Mouse (Mus musculus): Measurements from ENCODE around the gene Lig4.

The Lig4 gene

DNA sequence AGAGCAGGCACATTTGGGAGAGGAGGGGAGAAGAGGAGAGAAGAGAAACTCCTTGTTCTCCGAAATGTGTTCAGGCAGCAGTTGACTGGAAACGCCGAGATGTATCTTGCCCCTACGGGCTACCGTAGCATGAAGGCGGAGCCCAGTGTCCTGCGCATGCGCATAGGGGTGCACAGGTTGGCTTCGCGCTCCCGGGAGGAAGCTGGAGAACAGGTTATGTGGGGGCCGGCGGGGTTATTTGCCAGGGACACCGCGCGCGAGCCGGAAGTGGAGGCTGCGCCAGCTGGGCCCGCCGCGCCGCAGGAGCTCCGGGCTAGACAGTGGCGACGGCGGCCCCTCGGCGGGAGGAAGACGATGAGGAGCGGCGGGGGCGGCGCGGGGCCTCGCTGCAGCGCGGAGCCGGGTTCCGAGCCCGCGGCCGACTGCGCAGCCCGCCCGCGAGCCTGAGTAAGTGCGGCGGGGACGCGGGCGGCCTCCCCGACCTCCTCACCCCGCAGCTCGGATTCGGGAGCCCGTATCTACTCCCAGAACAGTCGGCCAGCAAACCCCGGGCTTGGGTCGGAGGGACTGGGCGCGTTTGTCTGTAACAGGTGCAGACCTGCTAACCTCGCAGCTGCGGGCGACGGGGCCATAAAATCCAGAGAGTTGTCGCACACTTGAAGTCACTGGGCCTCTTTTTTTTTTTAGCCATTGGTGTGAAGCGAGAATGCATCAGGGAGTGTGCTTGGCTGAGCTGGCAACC, at the start of gene Lig4, which contains the start of gene Abhd13:
TSS of gene Lig4 (minus strand) at position 114 of the 742 bp plus-strand sequence.
TSS of gene Abhd13 (plus strand) at position 135 of the 742 bp plus-strand sequence.
- peak; percentile 99 for DNase-seq (ENCODE audit: low spot score in 2 of 2)

DNA sequence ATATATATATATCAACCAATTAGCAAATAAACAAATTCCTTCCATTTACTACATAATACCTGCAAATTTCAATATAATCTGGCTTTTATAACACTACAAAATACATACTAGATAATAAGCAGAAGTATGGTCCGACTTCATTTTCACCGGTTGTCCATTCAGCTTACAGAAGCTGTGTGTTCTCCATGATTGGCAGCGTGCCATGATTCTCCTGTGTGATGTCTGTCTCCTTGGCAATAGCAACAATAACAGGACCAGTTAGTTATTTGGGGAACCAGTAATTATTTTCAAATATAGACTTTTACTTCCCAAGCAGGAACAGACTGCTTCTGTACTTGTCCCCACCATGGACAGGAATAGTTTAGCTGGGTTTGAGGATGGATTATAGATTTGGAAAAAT, 39.7 kb upstream of the Lig4 start:
- DNase-seq (ENCODE audit: low spot score in 2 of 2), result no peak

DNA sequence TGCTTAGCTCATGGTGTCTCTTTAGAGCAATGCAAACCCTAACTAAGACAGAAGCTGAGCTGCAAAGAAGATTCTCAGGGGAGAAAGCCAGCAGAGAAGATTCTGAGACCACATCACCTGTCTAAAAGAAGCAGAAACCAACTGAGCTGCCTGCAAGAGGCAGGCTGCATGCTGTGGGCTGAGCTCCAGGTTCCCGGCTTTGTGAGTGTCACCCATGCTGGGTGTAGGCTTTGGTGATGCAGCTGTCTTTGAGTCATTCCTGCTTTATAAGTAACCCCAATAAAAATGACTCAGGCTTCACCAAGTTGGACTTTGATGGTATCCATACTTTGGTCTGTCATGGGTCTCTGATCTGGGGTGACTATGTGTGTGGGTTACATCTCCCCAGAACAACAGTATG, 38.8 kb upstream of the Lig4 start:
- no peak for DNase-seq (ENCODE audit: low spot score in 2 of 2)

DNA sequence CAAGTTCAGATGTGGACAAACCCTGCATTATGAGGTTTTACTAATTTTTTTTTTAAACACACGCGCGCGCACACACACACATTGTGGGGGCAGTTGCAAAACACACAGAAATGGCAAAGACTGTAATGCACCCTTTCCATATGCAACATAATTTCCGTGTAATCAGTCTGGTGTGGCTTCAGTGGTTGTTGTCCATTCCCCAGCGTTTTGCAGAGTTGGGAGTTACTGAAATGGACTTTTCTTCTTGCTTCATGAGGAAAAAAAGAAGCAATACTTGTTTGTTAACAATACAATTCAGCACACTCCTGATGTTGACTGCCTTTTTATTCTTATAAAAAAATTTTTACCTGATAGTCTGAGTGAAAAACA, 30.2 kb upstream of the Lig4 start:
- no peak for DNase-seq (ENCODE audit: low spot score in 2 of 2)

DNA sequence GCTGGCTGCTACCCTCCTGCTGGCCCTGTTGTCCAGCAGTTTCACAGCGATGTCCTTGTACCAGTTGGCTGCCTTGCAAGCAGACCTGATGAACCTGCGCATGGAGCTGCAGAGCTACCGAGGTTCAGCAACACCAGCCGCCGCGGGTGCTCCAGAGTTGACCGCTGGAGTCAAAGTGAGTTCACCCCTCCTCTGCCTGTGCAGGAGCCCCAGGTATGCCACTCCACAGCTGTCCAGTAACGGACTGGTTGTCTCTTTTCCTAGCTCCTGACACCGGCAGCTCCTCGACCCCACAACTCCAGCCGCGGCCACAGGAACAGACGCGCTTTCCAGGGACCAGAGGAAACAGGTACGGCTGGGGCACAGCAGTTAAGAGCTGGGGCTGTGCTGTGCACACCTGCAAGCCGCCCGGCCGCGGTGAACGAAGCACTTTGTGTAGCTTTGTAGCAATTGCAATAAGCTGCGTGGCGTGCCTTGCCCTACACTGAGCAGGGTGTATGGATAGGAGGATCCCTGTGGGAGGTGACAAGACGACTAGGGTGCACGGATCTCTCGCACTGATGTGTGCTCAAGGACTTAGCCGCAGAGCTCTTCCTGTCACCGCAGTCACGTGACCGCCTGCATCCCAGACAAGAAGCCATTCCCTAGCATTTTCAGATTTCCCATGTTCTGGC, 29.6 kb upstream of the Lig4 start:
- peak; percentile 17 to 20 for DNase-seq (ENCODE audit: low spot score in 2 of 2)

DNA sequence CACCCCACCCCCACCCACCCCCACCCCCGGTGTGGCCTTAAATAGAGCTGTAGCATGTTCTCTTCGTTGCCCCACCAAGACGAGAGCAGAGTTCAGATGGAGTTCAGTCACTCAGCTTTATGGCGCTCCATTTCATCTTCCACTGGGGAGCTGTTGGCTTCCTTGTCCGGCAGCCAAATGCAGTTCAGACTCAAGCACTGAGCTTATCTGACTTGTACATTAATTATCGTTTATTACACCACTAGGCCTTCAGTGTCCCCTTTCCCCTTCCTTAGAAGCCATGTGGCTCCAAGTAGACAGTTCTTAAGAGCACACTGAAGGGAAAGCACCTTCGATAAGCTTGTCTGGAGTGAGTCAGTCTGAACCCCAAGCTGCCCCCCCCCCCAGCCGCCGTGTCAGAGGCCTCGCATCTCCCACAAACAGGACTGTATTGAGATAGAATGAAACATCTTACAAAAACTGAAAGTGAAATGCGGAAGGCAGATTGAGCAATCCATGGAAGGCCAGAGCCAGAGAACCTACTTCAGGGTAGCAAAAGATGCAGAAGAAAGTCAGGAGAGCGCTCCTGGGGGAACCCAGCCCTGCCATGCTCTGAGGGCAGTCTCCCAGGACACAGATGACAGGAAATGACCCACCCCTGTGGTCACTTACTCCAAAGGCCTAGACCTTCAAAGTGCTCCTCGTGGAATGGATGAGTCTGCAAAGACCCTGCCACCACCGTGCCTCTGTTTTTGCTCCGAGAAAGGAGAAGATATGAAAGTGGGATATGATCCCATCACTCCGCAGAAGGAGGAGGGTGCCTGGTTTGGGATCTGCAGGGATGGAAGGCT, 28.9 kb upstream of the Lig4 start, which contains the start of gene Tnfsf13b:
TSS of gene Tnfsf13b (plus strand) at position 312 of the 830 bp plus-strand sequence.
- DNase-seq (ENCODE audit: low spot score in 2 of 2), result no peak

DNA sequence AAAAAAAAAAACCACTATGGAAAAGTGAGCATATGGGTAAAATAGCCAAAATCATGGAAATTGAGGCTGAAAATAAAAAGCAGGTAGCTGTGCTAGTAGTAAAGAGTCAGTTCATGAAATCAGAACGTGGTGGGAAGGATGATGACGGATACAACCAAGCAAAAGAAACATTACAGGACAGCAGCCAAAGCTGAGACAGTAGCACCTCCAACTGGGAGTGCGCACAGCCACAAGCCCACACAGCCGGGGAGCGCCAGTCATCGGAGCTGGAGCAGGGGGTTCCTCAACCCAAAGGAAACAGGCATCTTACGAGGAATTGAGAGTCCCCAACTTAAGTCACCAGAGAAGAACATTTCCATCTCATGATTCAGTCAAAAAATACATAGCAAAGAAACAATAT, 26.6 kb upstream of the Lig4 start:
- no peak for DNase-seq (ENCODE audit: low spot score in 2 of 2)

DNA sequence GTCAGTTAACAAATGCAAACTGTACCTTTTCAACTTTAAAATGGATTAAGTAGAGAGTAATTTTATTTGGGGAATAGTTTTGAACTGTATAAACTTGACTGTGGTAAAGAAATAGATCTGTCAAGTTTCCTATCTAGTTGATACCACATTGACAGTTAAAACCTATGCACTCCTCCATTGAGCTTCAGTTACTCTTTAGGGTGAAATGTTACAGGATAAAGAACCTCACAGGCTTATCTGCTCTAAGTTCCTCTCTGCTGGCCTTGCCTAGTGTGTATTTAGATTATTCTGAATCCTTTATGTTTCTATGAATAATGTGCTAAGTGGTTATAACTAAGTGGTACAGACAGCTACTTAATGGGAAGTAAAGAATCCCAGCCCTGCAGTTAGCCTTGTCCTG, 2.7 kb upstream of the Lig4 start:
- no peak for DNase-seq (ENCODE audit: low spot score in 2 of 2)

DNA sequence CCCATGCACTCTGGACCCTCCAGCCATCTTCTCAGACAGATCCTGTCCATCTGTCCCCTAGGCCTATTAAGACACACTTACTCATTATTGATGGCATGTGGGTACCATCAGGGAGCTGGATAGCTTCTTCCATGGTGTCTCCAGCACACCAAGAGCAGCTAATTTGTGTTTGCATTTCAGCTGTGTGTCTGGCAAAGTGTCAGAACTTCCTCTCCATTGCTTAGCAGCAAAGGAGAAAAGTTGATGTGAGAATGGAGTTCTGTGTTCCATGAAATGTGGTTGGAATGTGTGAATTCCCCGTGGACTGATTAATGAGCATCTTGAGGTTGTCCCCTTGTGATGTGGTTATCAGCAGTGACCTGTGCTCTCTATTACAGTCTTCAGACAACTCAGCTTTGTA, 2.3 kb upstream of the Lig4 start:
- no peak for DNase-seq (ENCODE audit: low spot score in 2 of 2)

DNA sequence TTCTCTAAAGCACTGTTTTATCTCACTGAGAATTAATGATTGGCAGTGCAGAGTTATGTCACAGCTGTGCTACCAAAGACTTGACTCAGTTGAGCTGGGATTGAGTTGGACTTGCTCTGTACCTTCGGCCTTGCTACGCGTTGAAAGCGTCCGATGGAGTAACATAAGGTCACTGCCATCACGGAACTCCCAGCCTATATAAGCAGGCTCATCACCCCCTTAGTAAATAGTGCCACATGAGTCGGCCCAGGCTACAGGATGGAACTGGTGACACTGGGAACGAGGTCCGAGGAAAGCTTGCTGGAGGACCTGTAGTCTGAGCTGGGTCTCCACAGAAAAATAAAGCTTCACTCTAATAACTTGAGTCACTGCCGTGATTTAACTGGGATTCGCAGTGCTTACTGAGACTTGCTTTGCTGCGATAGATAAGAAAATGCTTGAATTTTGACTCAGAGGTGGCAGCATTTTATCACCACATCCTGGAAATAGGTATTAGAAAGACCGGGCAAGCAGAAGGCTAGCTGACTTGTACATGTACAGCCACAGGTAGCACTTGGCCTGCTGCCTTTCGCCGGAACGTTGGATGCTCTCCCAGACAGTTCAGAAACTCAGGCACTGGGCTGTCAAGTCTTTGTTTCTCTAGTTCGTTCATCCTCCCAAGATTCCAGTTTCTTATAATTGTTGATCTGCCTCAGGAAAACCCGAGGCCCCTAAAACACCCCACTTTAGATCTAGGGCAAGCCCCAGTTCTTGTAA, 1.2 kb upstream of the Lig4 start:
- no peak for DNase-seq (ENCODE audit: low spot score in 2 of 2)

DNA sequence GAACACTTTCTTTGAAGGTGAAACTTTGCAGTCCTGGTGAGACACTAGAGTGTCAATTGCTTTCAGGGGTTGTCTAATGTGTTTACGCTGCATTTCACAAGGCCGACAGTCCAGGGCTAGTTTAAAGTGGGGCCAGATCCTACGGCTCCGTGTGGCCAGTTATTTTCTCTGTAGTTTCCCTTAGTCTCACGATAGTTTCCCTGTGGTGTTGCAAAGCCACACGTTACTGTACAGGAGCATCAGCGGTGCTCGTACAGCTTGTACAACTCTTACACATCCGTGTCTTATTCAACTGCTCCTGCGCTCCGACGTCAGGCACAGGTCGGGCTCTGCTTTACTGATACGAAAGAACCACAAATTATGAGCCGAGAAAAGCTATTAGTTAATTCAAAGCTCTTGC, 470 bp downstream of the Lig4 start:
- DNase-seq (ENCODE audit: low spot score in 2 of 2), result no peak

DNA sequence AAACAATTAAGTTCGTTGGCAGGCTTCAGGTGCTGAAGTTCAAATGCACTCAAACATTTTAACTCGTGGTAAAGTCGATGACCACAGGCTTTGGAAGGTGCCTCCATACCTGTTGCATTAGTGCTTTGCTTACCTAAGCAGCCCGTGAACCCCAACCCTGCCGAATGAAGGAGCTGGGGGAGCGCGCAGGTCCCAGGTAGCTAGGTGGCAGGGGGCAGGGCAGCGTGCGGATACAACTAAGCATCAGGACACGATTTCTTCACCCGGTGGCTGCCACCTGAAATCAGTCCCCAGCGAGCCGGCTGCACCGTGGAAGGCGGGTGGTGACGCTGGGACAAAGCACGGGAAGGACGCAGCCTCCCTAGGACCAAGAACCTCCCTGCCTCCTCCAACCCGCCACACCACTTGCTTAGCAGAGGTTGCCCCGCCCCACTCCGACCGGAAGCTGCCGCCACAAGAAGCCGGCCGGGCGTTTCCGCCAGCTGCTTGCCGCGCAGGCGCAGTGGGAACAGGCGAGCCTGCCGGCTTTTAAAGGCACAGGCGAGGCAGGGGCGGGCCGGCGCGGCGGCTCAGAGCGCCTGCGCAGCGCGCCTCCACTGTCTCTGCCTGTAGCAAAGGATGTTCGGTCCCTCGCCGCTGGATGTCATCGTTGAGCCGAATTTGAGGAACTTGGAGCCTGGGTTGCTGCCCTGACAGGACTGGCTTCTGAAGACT, 1.4 kb downstream of the Lig4 start:
- DNase-seq (ENCODE audit: low spot score in 2 of 2), result peak; percentile 98

DNA sequence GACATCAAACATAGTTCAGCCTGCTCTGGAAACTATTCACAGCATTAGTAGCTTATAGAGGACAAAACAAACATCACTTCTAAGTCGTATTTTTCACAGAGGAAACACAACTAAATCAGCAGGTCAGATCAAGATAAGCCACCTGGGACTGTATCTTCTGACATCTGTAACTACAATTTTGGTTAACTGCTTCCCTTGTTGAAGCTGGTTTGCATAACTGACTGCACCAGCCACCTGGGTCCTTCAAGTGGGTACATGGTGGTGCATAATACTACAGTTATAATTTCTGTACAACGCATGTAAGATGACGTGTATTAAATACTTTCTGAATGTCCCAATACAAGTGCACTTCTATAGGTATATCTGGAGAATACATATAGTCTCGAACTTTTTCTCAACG, 2.2 kb downstream of the Lig4 start:
- no peak for DNase-seq (ENCODE audit: low spot score in 2 of 2)

DNA sequence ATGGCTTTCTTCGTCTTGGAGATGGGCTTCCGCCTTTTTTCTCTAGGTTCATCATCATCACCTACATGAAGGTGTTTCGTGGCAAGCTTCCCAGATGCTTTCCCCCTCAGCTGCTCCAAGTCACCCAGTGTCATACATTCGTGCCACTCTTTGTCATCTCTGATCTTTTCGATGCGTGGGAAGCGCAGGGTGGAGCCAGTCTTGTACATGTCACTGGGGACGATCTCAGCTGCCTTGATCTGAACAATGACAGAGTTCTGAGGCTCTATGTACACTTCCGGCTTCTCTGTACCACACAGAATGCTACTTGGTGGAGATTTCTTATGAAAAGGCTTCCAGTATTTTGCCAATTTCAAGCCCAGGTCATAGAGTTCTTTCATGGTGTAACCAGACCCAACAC, 5.6 kb downstream of the Lig4 start:
- DNase-seq (ENCODE audit: low spot score in 2 of 2), result no peak

DNA sequence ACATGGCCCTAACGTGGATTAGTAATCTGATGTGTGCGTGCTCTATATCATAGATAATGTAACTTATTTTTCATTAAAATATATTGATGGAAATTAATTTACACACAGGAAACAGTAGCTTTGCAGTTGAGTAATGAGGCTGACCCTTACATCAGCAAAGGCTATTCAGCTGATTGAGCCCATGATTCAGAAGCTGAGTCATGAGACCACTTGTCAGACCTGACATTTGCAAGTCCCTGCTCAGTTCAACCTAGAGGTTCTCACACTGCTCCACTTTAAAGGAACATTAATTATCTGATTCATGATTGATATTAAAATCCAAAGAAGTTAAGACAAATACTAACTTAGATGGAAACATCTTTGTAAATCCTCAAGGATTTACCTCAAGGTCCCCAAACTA, 17.6 kb downstream of the Lig4 start:
- DNase-seq (ENCODE audit: low spot score in 2 of 2), result no peak

DNA sequence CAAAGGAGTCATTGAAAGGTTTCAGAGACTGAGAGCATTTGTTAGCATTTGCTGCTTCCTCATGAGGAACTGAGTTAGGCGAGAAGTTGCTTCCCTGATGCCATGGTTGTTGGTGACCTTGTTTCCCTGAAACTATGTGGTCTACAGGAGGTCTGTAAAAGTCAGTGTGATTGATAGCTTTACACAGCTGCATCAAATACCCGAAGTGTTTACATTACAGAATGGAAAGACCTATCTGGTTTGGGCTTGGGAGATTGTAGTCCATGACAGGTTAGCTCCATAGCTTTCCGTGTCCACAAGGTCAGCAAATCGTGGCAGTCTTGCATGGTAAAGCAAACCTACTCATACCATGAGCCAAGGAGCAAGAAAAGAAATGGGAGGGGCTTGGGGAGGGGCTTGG, 19.1 kb downstream of the Lig4 start:
- no peak for DNase-seq (ENCODE audit: low spot score in 2 of 2)

DNA sequence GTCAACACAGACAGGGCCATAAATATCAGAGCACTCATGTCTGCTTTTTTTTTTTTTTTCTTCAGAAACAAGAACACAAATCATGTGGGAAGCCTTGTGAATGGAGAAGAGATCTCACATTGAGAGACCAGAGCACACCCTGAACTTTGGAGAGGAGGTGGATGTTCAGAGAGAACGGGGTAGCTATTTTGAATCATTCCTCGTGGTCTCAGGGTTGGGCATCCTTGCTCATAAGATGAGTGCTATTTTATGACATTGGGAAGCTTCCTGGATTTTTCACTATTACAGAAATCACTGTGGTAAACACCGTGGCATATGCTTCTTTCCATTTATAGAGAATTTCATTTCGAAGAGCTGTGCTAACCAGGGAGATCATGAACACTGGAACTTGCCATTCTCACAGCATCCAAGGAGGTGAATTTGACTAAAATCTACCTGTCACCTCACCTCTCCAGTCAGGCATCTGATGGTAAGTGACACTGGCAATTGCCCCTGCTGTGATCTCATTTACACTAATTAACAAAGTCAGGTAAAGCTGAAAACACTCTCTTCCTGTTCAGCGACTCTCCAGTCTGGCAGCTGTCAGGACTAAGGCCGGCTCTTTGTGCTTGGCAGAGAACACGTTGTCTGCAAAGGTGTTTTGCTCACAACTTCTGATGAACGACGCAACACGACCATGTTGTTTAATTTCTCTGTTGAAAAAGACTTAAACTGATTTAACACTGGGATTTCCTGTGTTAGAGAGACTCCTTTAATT, 28.2 kb downstream of the Lig4 start:
- no peak for DNase-seq (ENCODE audit: low spot score in 2 of 2)

DNA sequence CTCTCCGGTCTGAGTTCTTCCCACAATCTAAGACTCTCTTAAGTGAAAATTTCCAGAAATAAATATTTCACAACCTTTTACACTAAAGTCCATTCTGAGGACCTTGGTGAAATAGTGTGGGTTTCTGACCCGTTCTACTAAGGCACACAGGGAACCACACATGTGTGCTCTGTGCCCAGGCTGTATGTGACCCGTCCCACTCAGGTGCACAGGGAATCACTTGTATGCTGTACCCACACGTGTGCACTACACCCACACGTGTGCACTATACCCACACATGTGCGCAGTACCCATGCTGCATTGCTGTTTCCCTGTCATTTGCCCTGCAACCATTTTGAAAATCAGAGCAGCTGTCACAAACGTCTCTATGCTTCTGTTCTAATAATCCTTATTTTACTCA, 41.9 kb downstream of the Lig4 start:
- DNase-seq (ENCODE audit: low spot score in 2 of 2), result no peak

DNA sequence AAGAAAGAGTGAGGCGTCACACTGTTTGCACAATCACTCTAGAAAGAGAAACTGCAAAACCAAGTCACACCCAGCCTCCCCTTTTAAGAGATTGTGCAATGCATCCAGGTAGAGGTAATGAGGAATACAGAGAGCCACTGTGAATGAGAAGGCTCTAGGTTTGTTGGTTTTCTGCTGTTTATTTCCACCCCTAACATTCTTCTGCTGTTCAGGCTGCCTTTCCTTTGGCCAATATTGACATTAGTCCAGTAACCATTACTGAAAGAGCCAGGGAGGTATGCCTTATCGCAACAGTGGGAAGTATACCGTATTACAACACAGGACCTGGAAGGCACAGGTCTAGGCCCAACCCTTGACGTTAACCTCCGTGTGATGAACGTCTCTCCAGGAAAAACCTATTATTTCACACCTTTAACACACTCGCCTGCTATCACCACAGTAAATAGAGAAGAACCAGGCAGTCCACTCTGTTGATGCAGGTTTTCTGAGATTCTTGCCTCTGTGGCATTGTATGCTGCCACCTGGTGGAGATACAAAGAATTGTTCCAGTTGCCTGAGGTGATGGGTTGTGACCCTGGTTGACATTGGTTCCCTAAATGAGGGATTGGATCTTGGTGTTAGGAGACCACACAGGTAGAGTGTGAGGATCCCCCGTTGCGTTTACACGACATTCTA, 42.5 kb downstream of the Lig4 start:
- DNase-seq (ENCODE audit: low spot score in 2 of 2), result peak; percentile 12 to 36

DNA sequence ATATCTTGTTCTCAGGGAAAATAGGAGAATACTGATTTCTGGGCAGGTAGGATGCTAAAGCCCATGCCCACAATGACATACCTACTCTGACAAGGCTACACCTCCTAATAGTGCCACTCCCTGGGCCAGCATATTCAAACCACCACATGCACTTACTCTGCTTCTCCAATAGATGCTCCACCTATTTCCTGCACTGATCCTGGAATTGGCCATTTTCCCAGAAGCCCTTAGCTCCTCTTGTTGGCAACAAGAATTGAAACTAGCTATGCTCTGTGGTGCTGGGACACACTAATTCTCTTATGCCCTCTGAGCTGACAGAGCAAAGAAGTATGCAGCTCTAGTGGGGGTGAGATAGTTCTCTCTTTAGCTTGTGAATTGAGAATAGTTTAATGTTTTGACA, 44.8 kb downstream of the Lig4 start:
- no peak for DNase-seq (ENCODE audit: low spot score in 2 of 2)
